Mouse (Mus musculus) kidney, embryonic 16.5 days (tissue): ENCODE data around the gene Srgap1. TPM values are rescaled to one million over a fixed set of nuclear protein-coding genes. Genes with fewer than 3 reads are reported as not detected.

ENCODE experiments used
- ATAC-seq: fragments of 200-750 bp; cut with Nextera tagmentation; 2 replicates; pipeline ENCODE4 v1.8.0; 2017; ENCODE audit warnings: moderate TSS enrichment; ENCODE audit not compliant: low FRiP score, low TSS enrichment
- H3K27ac ChIP-seq: fragments of 300-500 bp; sonication (generic); 2 replicates; pipeline ENCODE4 v1.5.1; 2014; ENCODE audit warnings: low read length
- H3K27me3 ChIP-seq: fragments of 300-500 bp; sonication (generic); 2 replicates; pipeline ENCODE4 v1.6.1; 2014; ENCODE audit warnings: low read length, control low read depth, mixed read lengths; ENCODE audit not compliant: insufficient read depth
- H3K36me3 ChIP-seq: fragments of 300-500 bp; sonication (generic); 2 replicates; pipeline ENCODE4 v1.6.1; 2014; ENCODE audit warnings: low read length, control low read depth, mixed read lengths; ENCODE audit not compliant: insufficient read depth
- H3K4me1 ChIP-seq: fragments of 300-500 bp; sonication (generic); 2 replicates; pipeline ENCODE4 v1.6.1; 2014; ENCODE audit warnings: low read length, control low read depth, mixed read lengths; ENCODE audit not compliant: insufficient read depth
- H3K4me2 ChIP-seq: fragments of 300-500 bp; sonication (generic); replicated peaks from 2 replicates; pipeline ENCODE4 v1.6.1; 2014; ENCODE audit warnings: low read depth, low read length
- H3K4me3 ChIP-seq: fragments of 300-500 bp; sonication (generic); 2 replicates; pipeline ENCODE4 v1.5.1; 2014; ENCODE audit warnings: mild to moderate bottlenecking, low read length
- H3K9ac ChIP-seq: fragments of 300-500 bp; sonication (generic); replicated peaks from 2 replicates; pipeline ENCODE4 v1.6.1; 2014; ENCODE audit warnings: low read length
- H3K9me3 ChIP-seq: fragments of 300-500 bp; sonication (generic); 2 replicates; pipeline ENCODE4 v1.6.1; 2016; ENCODE audit warnings: low read length, control low read depth
- WGBS: fragments of 180-500 bp; shearing (Covaris S2); extraction: QIAGEN DNeasy Blood & Tissue Kit; methylation state at CpG from one replicate; pipeline ENCODE4 v1.1.7; 2014; 5-methylcytosine and 5-hydroxymethylcytosine counted together
- polyA plus RNA-seq: library from polyadenylated mRNA; unstranded; fragments of >200 nt; fragmentation: Nextera tagmentation; extraction: Ambion mirVana; gene quantifications from 2 replicates; pipeline ENCODE4 v1.2.1, GENCODE M21; 2015

Gene Srgap1
- polyA plus RNA-seq, 1 experiment from 2014 or later = 12.4 TPM

DNA sequence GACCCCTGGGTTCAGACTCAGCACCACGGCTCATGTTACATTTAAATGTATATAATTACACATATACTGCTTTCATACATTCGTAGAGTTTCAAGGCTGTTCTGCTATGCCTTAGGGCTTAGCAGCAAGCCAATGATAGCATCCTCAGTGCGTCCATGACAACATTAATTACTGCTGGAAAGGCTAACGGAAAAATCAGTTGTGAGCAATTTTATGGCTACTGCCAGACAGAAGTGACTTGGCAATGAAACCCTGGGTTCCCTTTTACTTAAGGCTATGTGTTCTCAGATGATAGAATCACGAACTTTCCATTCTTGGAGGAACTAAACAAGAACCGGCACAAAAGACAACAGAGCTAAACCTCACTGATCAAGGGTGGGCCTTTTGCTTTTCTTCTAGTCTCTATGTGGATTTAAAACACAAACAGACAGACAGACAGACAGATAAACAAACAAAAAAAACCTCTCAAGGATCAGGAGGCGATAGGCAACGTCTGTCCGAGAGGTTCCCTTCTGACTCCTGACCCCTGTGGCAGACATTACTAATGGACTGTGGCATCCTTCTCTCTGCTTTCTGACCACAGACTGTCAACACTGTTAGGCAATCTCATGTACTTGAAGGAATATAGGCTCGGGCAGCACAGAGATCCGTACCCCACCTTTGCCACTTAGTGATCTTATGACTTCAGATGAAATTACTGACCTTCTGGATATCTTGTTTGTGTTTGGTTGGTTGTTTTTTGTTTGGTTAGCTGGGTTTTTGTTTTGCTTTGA lies 85.8 kb downstream of the Srgap1 start:
- H3K4me3 ChIP-seq = no peak overlapping the region
- H3K9ac ChIP-seq = no peak overlapping the region
- H3K27me3 ChIP-seq = no peaks in the 10 kb centered on the region
- H3K4me2 ChIP-seq = no peak overlapping the region
- H3K27ac ChIP-seq = 0 out of 2 replicates have a peak overlapping the region, but pooled peaks have one; percentile 13
- peaks cover 13% of the 10 kb centered on the region for H3K4me1 ChIP-seq
- 29% methylated on average over 11 of the region's 11 CpGs for WGBS
- H3K9me3 ChIP-seq = no peaks in the 10 kb centered on the region
- H3K36me3 ChIP-seq = no peaks in the 10 kb centered on the region
- no peak for ATAC-seq

DNA sequence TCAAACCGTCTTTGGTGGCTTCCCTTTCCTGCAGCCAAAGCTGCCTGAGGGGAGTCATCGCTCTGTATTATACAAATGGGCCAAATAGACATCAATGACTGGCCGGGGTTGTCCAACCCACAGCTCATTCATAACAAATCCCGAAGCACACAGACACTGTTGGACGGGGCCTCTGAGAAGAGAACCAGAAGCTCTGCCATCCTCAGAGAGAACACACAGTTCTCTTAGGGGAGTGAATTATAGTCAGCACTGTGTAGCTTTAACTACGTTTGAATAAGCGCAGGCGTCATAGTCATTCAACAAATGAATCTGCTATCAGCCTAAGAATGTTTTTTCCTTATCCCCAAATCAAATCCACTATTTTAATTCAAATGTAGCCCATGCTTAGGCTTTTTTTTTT lies 88.4 kb downstream of the Srgap1 start:
- H3K27me3 ChIP-seq = no peaks in the 10 kb centered on the region
- WGBS = 85% methylated on average over 8 of the region's 8 CpGs
- no peak for ATAC-seq
- H3K4me3 ChIP-seq = no peak overlapping the region
- H3K27ac ChIP-seq = no peak overlapping the region
- H3K4me1 ChIP-seq = peaks cover 23% of the 10 kb centered on the region
- no peak overlapping the region for H3K4me2 ChIP-seq
- no peaks in the 10 kb centered on the region for H3K9me3 ChIP-seq
- H3K36me3 ChIP-seq = no peaks in the 10 kb centered on the region
- no peak overlapping the region for H3K9ac ChIP-seq

DNA sequence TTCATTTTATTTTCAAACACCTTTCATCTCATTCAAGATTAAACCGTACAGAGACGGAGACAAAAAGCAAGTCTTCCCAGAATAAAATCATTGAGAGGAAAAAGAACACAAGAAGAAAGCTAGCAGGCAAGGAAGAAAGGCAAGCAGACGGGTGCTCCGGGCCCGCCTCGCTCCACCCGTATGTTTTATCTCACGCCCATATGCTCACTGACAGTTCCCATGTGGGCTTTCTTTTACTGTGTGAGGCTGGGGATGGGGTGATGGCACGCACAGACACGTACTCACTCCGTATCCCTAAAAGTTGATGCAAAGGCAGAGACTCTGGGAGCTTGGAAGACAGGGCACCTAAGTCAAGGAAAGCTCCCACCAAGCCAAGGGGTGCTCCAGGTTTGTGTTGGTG lies 90.6 kb downstream of the Srgap1 start:
- no peak overlapping the region for H3K9ac ChIP-seq
- peaks cover 18% of the 10 kb centered on the region for H3K4me1 ChIP-seq
- H3K9me3 ChIP-seq = no peaks in the 10 kb centered on the region
- WGBS = 75% methylated on average over 11 of the region's 11 CpGs
- H3K36me3 ChIP-seq = no peaks in the 10 kb centered on the region
- H3K27me3 ChIP-seq = no peaks in the 10 kb centered on the region
- no peak overlapping the region for H3K4me3 ChIP-seq
- H3K27ac ChIP-seq = peak overlapping the region; percentile 3; the same call in 1 of the 2 replicates
- H3K4me2 ChIP-seq = no peak overlapping the region
- no peak for ATAC-seq

DNA sequence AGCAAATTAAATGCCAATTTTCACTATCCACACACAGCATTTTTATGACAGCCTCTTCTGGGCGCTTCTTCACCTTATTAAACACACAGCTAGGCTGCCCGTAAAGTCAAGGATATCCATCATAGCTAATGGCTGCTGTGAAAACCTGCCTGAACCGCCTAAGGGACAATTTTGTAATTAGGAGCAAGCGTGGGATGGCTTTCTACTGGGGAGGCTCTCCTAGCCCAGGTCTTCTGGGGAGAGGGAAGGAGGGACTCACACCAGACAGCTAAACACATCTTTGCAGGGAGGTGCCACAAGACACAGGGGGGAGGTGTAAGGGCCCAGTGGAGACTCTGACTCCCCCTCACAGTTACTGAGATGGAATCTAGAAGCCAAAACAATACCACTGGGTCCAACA lies 91.4 kb downstream of the Srgap1 start:
- Histone ChIP-seq H3K36me3 (no peaks in the 10 kb centered on the region), H3K27me3 (no peaks in the 10 kb centered on the region), H3K9ac (no peak overlapping the region), H3K9me3 (no peaks in the 10 kb centered on the region), H3K4me1 (peaks cover 10% of the 10 kb centered on the region), H3K27ac (peak overlapping the region; percentile 6; the same call in 1 of the 2 replicates), H3K4me2 (no peak overlapping the region), H3K4me3 (no peak overlapping the region)
- WGBS = 29% methylated on average over 4 of the region's 4 CpGs
- peak; percentile 69 for ATAC-seq

DNA sequence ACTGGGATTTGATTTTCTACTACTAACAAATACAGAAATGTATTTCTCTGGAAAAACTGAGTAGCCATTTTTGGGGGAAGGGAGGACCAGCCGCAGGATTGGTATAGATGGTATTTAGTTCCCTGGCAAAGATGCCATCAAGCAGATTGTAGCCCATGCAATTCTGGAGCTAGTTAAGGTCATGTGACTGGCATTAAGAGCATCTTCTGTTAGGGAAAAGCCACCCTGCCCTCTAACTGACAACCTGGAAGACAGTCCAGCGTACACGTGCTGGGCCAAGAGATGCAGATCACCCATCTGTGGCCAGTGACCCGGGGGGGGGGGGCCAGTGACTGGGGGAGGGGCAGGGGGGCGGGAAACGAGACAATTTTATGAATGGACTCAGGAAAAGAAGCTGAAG lies 92.2 kb downstream of the Srgap1 start:
- WGBS = 67% methylated on average over 6 of the region's 6 CpGs
- Histone ChIP-seq H3K9ac (no peak overlapping the region), H3K4me1 (peaks cover 12% of the 10 kb centered on the region; the same call in 1 of the 2 replicates), H3K4me3 (no peak overlapping the region), H3K27ac (0 out of 2 replicates have a peak overlapping the region, but pooled peaks have one; percentile 10), H3K36me3 (no peaks in the 10 kb centered on the region), H3K4me2 (no peak overlapping the region), H3K9me3 (no peaks in the 10 kb centered on the region), H3K27me3 (no peaks in the 10 kb centered on the region)
- ATAC-seq = no peak

DNA sequence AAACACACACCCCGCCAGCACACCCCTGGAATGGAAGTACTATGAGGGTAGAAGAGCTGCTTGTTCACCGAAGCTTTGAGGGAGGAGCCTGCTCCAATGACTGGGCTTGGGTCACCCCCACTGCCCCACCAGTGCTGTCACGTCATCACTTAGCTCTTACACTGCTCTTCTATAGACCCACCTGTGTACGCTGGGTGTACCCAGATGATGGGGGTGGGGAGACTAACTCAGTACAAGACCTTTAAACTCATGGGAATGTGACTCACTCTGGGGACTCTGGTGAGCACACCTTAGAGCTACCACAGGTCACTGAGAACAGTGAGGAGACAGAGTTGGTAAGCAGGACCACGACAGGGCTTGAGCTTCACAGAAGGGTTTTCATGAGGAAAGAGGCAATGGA lies 94.1 kb downstream of the Srgap1 start:
- H3K27me3 ChIP-seq = no peaks in the 10 kb centered on the region
- ATAC-seq = no peak
- H3K4me1 ChIP-seq = peaks cover 13% of the 10 kb centered on the region; the same call in 1 of the 2 replicates
- H3K9ac ChIP-seq = no peak overlapping the region
- no peak overlapping the region for H3K4me2 ChIP-seq
- H3K27ac ChIP-seq = no peak overlapping the region
- H3K36me3 ChIP-seq = no peaks in the 10 kb centered on the region
- H3K9me3 ChIP-seq = no peaks in the 10 kb centered on the region
- WGBS = 93% methylated on average over 5 of the region's 5 CpGs
- H3K4me3 ChIP-seq = no peak overlapping the region

DNA sequence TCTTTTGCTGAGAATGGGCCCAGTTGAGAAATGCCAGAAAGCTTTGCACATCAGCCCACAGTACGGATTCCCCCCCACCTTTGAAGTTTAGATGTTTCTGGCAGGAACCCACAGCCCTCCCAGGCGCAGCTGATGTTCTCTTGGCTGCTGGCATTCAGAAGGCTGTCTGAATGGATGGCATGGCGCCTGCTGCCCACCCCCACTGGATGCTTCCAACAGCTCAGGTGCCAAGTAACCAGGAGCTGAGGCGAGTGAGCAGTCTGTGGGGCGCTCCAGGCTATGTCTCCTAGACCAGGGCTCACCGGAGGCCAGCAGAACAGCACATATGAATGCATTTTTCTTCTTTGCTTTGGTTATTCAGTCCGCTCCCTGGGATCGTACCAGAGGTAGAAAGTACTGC lies 100.9 kb downstream of the Srgap1 start:
- Histone ChIP-seq H3K36me3 (no peaks in the 10 kb centered on the region), H3K27ac (no peak overlapping the region), H3K9ac (no peak overlapping the region), H3K4me2 (no peak overlapping the region), H3K4me1 (0 out of 2 replicates have a peak, but pooled peaks cover 3% of the 10 kb centered on the region), H3K9me3 (0 out of 2 replicates have a peak, but pooled peaks cover 4% of the 10 kb centered on the region), H3K27me3 (no peaks in the 10 kb centered on the region), H3K4me3 (no peak overlapping the region)
- 88% methylated on average over 8 of the region's 8 CpGs for WGBS
- ATAC-seq = no peak

DNA sequence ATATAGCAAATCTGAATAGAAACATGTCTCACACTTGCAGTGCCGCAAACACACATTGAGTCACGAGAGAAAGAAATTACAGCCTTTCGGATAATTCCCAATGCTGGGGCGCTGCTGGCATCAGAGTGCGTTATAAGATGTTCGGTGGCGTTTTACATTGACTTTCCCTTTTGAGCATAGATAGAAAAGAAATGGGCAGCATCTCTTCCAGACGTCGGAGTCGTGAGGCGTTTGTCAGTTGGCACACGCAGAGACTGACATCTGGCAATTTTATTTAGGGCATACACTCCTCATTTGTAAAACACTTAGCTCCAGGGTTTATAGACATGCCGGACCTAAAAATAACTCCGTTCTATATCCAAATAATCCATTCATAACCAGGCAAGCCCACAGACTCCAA lies 115.2 kb downstream of the Srgap1 start:
- Histone ChIP-seq H3K36me3 (no peaks in the 10 kb centered on the region), H3K9ac (no peak overlapping the region), H3K4me2 (no peak overlapping the region), H3K4me1 (peaks cover 8% of the 10 kb centered on the region; the same call in 1 of the 2 replicates), H3K9me3 (no peaks in the 10 kb centered on the region), H3K27me3 (no peaks in the 10 kb centered on the region), H3K4me3 (no peak overlapping the region), H3K27ac (no peak overlapping the region)
- no peak for ATAC-seq
- WGBS = 92% methylated on average over 14 of the region's 14 CpGs

DNA sequence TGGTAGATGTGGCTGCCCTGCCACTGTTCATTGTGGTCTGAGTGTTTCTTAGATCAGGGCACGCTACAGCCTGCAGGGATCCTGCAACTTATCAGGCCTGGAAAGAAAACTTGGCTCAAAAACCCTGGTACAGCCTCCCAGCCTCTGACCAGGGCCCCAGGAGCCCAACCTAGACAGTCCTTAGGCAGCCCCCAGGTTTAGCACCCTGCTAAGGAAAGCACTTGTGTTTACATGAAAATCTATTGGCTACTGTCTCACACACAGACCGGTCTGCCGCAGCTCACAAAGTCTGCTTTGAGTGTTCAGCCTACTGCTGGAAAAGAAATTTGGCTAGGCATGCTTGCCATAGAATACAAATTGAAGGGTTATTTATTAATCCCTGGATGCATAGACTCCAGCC lies 121.0 kb downstream of the Srgap1 start:
- no peak for ATAC-seq
- Histone ChIP-seq H3K4me1 (no peaks in the 10 kb centered on the region), H3K27me3 (no peaks in the 10 kb centered on the region), H3K9me3 (no peaks in the 10 kb centered on the region), H3K36me3 (peaks cover 7% of the 10 kb centered on the region), H3K4me2 (no peak overlapping the region), H3K4me3 (no peak overlapping the region), H3K27ac (peak overlapping the region; percentile 21; the same call in 1 of the 2 replicates), H3K9ac (no peak overlapping the region)
- 71% methylated on average over 3 of the region's 3 CpGs for whole genome bisulfite sequencing

DNA sequence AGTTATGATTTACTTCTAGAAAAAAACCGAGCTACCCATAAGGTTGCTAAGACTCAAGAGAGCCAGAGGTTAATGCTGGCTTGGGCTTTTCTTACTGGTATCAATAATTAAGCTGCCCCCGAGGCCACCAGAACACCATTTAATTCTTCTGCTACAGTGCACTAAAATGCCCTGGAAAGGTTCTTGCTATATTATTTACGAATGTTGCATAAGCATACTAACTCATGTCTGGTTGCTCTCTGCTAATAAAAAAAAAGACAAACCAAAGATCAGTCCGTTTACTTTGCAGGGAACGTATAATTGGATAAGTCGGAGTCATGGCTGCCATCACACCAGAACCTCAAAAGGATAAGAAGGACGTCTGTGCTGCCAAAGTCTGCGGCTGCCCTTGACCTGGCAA lies 128.1 kb downstream of the Srgap1 start:
- Histone ChIP-seq H3K36me3 (no peaks in the 10 kb centered on the region; the same call in 1 of the 2 replicates), H3K4me3 (no peak overlapping the region), H3K27ac (no peak overlapping the region), H3K27me3 (no peaks in the 10 kb centered on the region), H3K4me1 (no peaks in the 10 kb centered on the region), H3K9ac (no peak overlapping the region), H3K4me2 (no peak overlapping the region), H3K9me3 (no peaks in the 10 kb centered on the region)
- WGBS = 58% methylated on average over 8 of the region's 8 CpGs
- no peak for ATAC-seq
